Comparison of ENCODE assay signal across 15 mouse cellular contexts in genomic region chr11:53067699-53068478, GRCm38 (mm10).
DNase-seq lines count a peak whose midpoint lies in the region; ATAC-seq lines count a peak whose summit lies in the region.
"Had no signal": no experiment of that assay in that cellular context is flagged by ENCODE, and none has a peak within 500 bp of the region (broad histone marks: within the 10 kb centered on the region; RNA-seq: fewer than 3 reads in every experiment).

No protein-coding gene starts in this region.

- no peak overlapping the region for H3K9ac ChIP-seq in embryonic facial prominence, embryonic 12.5 days
- no peak overlapping the region for H3K9ac ChIP-seq in limb, embryonic 13.5 days
- H3K9ac ChIP-seq in hindbrain, embryonic 16.5 days (ENCODE audit: low read depth, low read length), result no peak overlapping the region
- no peak overlapping the region for H3K9ac ChIP-seq in midbrain, embryonic 16.5 days (ENCODE audit: low read depth, low read length)
- H3K9ac ChIP-seq: forebrain, postnatal 0 days had no signal

- no peaks in the 10 kb centered on the region for H3K9me3 ChIP-seq in embryonic facial prominence, embryonic 12.5 days
- no peaks in the 10 kb centered on the region for H3K9me3 ChIP-seq in embryonic facial prominence, embryonic 10.5 days
- no peaks in the 10 kb centered on the region for H3K9me3 ChIP-seq in limb, embryonic 13.5 days
- no peaks in the 10 kb centered on the region for H3K9me3 ChIP-seq in limb, embryonic 10.5 days (replicated peaks)
- no peaks in the 10 kb centered on the region for H3K9me3 ChIP-seq in hindbrain, embryonic 16.5 days (ENCODE audit: control insufficient read depth, low read length)
- H3K9me3 ChIP-seq in midbrain, embryonic 16.5 days (replicated peaks; ENCODE audit: control insufficient read depth, low read length, poor library complexity, severe bottlenecking), result no peaks in the 10 kb centered on the region

- DNase-seq in embryonic facial prominence, embryonic 10.5 days (ENCODE audit: low spot score), result no peak
- no peak for DNase-seq in limb, embryonic 10.5 days (ENCODE audit: low spot score)
- no peak for DNase-seq in right cerebral cortex, postnatal 14 days
- DNase-seq in heart, postnatal 10 days, result no peak
- DNase-seq: cerebellum, postnatal 25 days; kidney, adult 8-10 months; lung, adult 2 months had no signal

- H3K4me2 ChIP-seq in embryonic facial prominence, embryonic 12.5 days (replicated peaks), result no peak overlapping the region
- no peak overlapping the region for H3K4me2 ChIP-seq in limb, embryonic 13.5 days (replicated peaks)
- H3K4me2 ChIP-seq in hindbrain, embryonic 16.5 days (ENCODE audit: low read length), result no peak overlapping the region
- no peak overlapping the region for H3K4me2 ChIP-seq in midbrain, embryonic 16.5 days (ENCODE audit: low read length)
- H3K4me2 ChIP-seq: liver, embryonic 11.5 days had no signal

- no peak overlapping the region for H3K4me3 ChIP-seq in embryonic facial prominence, embryonic 12.5 days
- no peak overlapping the region for H3K4me3 ChIP-seq in embryonic facial prominence, embryonic 10.5 days
- no peak overlapping the region for H3K4me3 ChIP-seq in limb, embryonic 13.5 days
- H3K4me3 ChIP-seq in limb, embryonic 10.5 days, result no peak overlapping the region
- no peak overlapping the region for H3K4me3 ChIP-seq in hindbrain, embryonic 16.5 days (ENCODE audit: low read length)
- H3K4me3 ChIP-seq in midbrain, embryonic 16.5 days (ENCODE audit: low read depth, low read length), result no peak overlapping the region

- H3K27me3 ChIP-seq in embryonic facial prominence, embryonic 12.5 days, result no peaks in the 10 kb centered on the region
- peaks cover 11% of the 10 kb centered on the region for H3K27me3 ChIP-seq in embryonic facial prominence, embryonic 10.5 days (replicated peaks; ENCODE audit: low read depth, poor library complexity, severe bottlenecking)
- H3K27me3 ChIP-seq in limb, embryonic 13.5 days, result peaks cover 58% of the 10 kb centered on the region
- H3K27me3 ChIP-seq in limb, embryonic 10.5 days (ENCODE audit: low read depth, poor library complexity, severe bottlenecking), result 0 out of 2 replicates have a peak, but pooled peaks cover 2% of the 10 kb centered on the region
- no peaks in the 10 kb centered on the region for H3K27me3 ChIP-seq in hindbrain, embryonic 16.5 days (replicated peaks; ENCODE audit: control insufficient read depth, insufficient read depth, low read length)
- no peaks in the 10 kb centered on the region for H3K27me3 ChIP-seq in midbrain, embryonic 16.5 days (ENCODE audit: control insufficient read depth, insufficient read depth, low read depth, low read length)

- no peaks in the 10 kb centered on the region for H3K4me1 ChIP-seq in embryonic facial prominence, embryonic 12.5 days
- H3K4me1 ChIP-seq in embryonic facial prominence, embryonic 10.5 days, result peaks cover 23% of the 10 kb centered on the region
- H3K4me1 ChIP-seq in limb, embryonic 13.5 days, result peaks cover 34% of the 10 kb centered on the region
- peaks cover 62% of the 10 kb centered on the region for H3K4me1 ChIP-seq in limb, embryonic 10.5 days
- peaks cover 3% of the 10 kb centered on the region for H3K4me1 ChIP-seq in hindbrain, embryonic 16.5 days (ENCODE audit: control insufficient read depth, insufficient read depth, low read depth, low read length)
- H3K4me1 ChIP-seq in midbrain, embryonic 16.5 days (ENCODE audit: control insufficient read depth, insufficient read depth, low read length), result 0 out of 2 replicates have a peak, but pooled peaks cover 2% of the 10 kb centered on the region

- 0 out of 2 replicates have a peak overlapping the region, but pooled peaks have one; percentile 13 for H3K27ac ChIP-seq in embryonic facial prominence, embryonic 12.5 days
- H3K27ac ChIP-seq in embryonic facial prominence, embryonic 10.5 days (replicated peaks), result no peak overlapping the region
- H3K27ac ChIP-seq in limb, embryonic 13.5 days, result peak overlapping the region; percentile 33; the same call in 1 of the 2 replicates
- H3K27ac ChIP-seq in limb, embryonic 10.5 days, result no peak overlapping the region
- H3K27ac ChIP-seq in hindbrain, embryonic 16.5 days (ENCODE audit: low read depth, low read length), result no peak overlapping the region
- no peak overlapping the region for H3K27ac ChIP-seq in midbrain, embryonic 16.5 days (ENCODE audit: low read length)
- H3K27ac ChIP-seq: macrophage; stomach, postnatal 0 days had no signal

- 50% methylated on average over 14 of the region's 14 CpGs for WGBS in embryonic facial prominence, embryonic 12.5 days
- WGBS in embryonic facial prominence, embryonic 10.5 days, result 48% methylated on average over 14 of the region's 14 CpGs
- 43% methylated on average over 14 of the region's 14 CpGs for WGBS in limb, embryonic 13.5 days
- 54% methylated on average over 14 of the region's 14 CpGs for WGBS in limb, embryonic 10.5 days
- WGBS in hindbrain, embryonic 16.5 days, result 29% methylated on average over 14 of the region's 14 CpGs
- 19% methylated on average over 14 of the region's 14 CpGs for whole genome bisulfite sequencing in midbrain, embryonic 16.5 days

- ATAC-seq in embryonic facial prominence, embryonic 12.5 days (ENCODE audit: insufficient number of reproducible peaks, insufficient read depth, low FRiP score, low TSS enrichment), result no peak
- peak; percentile 35; the same call in 1 of the 2 replicates for ATAC-seq in limb, embryonic 13.5 days (ENCODE audit: low FRiP score, low read depth)
- ATAC-seq in hindbrain, embryonic 16.5 days, result 0 out of 2 replicates have a peak, but pooled peaks have one; percentile 41
- ATAC-seq in midbrain, embryonic 16.5 days, result 0 out of 2 replicates have a peak, but pooled peaks have one; percentile 25

- no peaks in the 10 kb centered on the region for H3K36me3 ChIP-seq in embryonic facial prominence, embryonic 12.5 days
- no peaks in the 10 kb centered on the region for H3K36me3 ChIP-seq in embryonic facial prominence, embryonic 10.5 days (replicated peaks)
- H3K36me3 ChIP-seq in limb, embryonic 13.5 days, result no peaks in the 10 kb centered on the region
- no peaks in the 10 kb centered on the region for H3K36me3 ChIP-seq in limb, embryonic 10.5 days
- no peaks in the 10 kb centered on the region for H3K36me3 ChIP-seq in hindbrain, embryonic 16.5 days (ENCODE audit: control insufficient read depth, insufficient read depth, low read length)
- no peaks in the 10 kb centered on the region for H3K36me3 ChIP-seq in midbrain, embryonic 16.5 days (ENCODE audit: control insufficient read depth, insufficient read depth, low read length)

- intact Hi-C loops in heart, postnatal 10 days (cut with DNase I), result no loop called here

Comparison
In these comparisons a context has a peak if more than half of its experiments do, and no peak if none do; other contexts are left out.
1. H3K27ac ChIP-seq: peak in embryonic facial prominence, embryonic 12.5 days (single experiment) and limb, embryonic 13.5 days (single experiment); none in embryonic facial prominence, embryonic 10.5 days (single experiment), limb, embryonic 10.5 days (single experiment), hindbrain, embryonic 16.5 days (single experiment) and midbrain, embryonic 16.5 days (single experiment).